11 mouse cellular contexts compared by ENCODE assay signal in the genomic region with DNA sequence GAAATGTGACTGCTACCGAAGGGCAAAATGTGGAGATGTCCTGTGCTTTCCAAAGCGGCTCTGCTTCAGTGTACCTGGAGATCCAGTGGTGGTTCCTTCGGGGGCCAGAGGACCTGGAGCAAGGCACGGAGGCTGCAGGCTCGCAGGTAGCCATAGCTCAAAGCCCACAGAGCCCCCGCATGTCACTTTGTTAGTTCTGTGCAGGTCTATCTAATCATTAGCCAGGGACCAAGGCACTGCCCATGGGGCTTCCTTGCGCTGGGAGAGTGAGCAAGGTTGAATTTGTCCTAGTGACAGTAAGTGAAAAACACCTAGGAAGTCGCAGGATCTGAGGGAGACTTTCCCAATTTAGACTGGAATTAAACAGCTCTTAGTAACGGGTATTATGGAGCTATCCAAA. TPM values are rescaled to one million over a fixed set of nuclear protein-coding genes. Genes with fewer than 3 reads are reported as not detected.
A peak's percentile ranks its signal among the peaks of the same experiment; 100 is the strongest.
DNase-seq lines count a peak whose midpoint lies in the region; ATAC-seq and TF ChIP-seq lines count a peak whose summit lies in the region.
"Had no signal": no experiment of that assay in that cellular context is flagged by ENCODE, and none has a peak within 500 bp of the region (broad histone marks: within the 10 kb centered on the region; RNA-seq: fewer than 3 reads in every experiment).

No protein-coding gene starts in this region.

- intact Hi-C loops in gastrocnemius, adult 2 months (cut with DNase I): loop anchor here (5.0 kb wide), 1 partner anchor 152 kb away; no protein-coding TSS in a partner anchor

- 18% methylated on average over 9 of the region's 9 CpGs for WGBS in limb, embryonic 11.5 days
- 16% methylated on average over 9 of the region's 9 CpGs for WGBS in limb, embryonic 10.5 days
- WGBS in forebrain, postnatal 0 days: 30% methylated on average over 9 of the region's 9 CpGs
- 14% methylated on average over 9 of the region's 9 CpGs for WGBS in midbrain, embryonic 13.5 days

- H3K36me3 ChIP-seq in limb, embryonic 11.5 days (ENCODE audit: control insufficient read depth, insufficient read depth, low read length): no peaks in the 10 kb centered on the region
- no peaks in the 10 kb centered on the region for H3K36me3 ChIP-seq in limb, embryonic 10.5 days
- no peaks in the 10 kb centered on the region for H3K36me3 ChIP-seq in forebrain, postnatal 0 days (ENCODE audit: insufficient read depth)
- no peaks in the 10 kb centered on the region for H3K36me3 ChIP-seq in midbrain, embryonic 13.5 days
- H3K36me3 ChIP-seq: liver, embryonic 15.5 days had no signal

- H3K27me3 ChIP-seq in limb, embryonic 11.5 days (ENCODE audit: control insufficient read depth, insufficient read depth, low read length): peaks cover 43% of the 10 kb centered on the region
- peaks cover 52% of the 10 kb centered on the region for H3K27me3 ChIP-seq in limb, embryonic 10.5 days (ENCODE audit: low read depth, poor library complexity, severe bottlenecking)
- no peaks in the 10 kb centered on the region for H3K27me3 ChIP-seq in forebrain, postnatal 0 days (ENCODE audit: insufficient read depth, low read length)
- H3K27me3 ChIP-seq in midbrain, embryonic 13.5 days: peaks cover 27% of the 10 kb centered on the region

- no peak overlapping the region for H3K4me2 ChIP-seq in limb, embryonic 11.5 days (ENCODE audit: low read depth, severe bottlenecking)
- peak overlapping the region; percentile 85 for H3K4me2 ChIP-seq in forebrain, postnatal 0 days (ENCODE audit: low read depth)
- peak overlapping the region; percentile 84 for H3K4me2 ChIP-seq in midbrain, embryonic 13.5 days (replicated peaks)

- no peaks in the 10 kb centered on the region for H3K4me1 ChIP-seq in limb, embryonic 11.5 days (ENCODE audit: control insufficient read depth, insufficient read depth, low read length)
- H3K4me1 ChIP-seq in limb, embryonic 10.5 days: peaks cover 8% of the 10 kb centered on the region; the same call in 1 of the 2 replicates
- H3K4me1 ChIP-seq in forebrain, postnatal 0 days (ENCODE audit: insufficient read depth): no peaks in the 10 kb centered on the region
- peaks cover 33% of the 10 kb centered on the region for H3K4me1 ChIP-seq in midbrain, embryonic 13.5 days (replicated peaks)
- H3K4me1 ChIP-seq: liver, embryonic 15.5 days had no signal

- no peaks in the 10 kb centered on the region for H3K9me3 ChIP-seq in limb, embryonic 11.5 days (ENCODE audit: control insufficient read depth, low read length)
- H3K9me3 ChIP-seq in limb, embryonic 10.5 days (replicated peaks): no peaks in the 10 kb centered on the region
- no peaks in the 10 kb centered on the region for H3K9me3 ChIP-seq in forebrain, postnatal 0 days (ENCODE audit: low read length)
- no peaks in the 10 kb centered on the region for H3K9me3 ChIP-seq in midbrain, embryonic 13.5 days
- H3K9me3 ChIP-seq: liver, embryonic 15.5 days had no signal

- H3K4me3 ChIP-seq in limb, embryonic 11.5 days (ENCODE audit: low read depth, low read length): no peak overlapping the region
- H3K4me3 ChIP-seq in limb, embryonic 10.5 days: no peak overlapping the region
- H3K4me3 ChIP-seq in forebrain, postnatal 0 days (ENCODE audit: low read depth, low read length): peak overlapping the region; percentile 63
- peak overlapping the region; percentile 67 for H3K4me3 ChIP-seq in midbrain, embryonic 13.5 days (replicated peaks)
- H3K4me3 ChIP-seq in gastrocnemius, adult 2 months: no peak overlapping the region
- H3K4me3 ChIP-seq: erythroblast, embryonic 14.5 days; liver, embryonic 15.5 days had no signal

- H3K27ac ChIP-seq in limb, embryonic 11.5 days (replicated peaks; ENCODE audit: low read depth, low read length): no peak overlapping the region
- H3K27ac ChIP-seq in limb, embryonic 10.5 days: no peak overlapping the region
- H3K27ac ChIP-seq in forebrain, postnatal 0 days (ENCODE audit: low read depth, low read length): peak overlapping the region; percentile 85
- no peak overlapping the region for H3K27ac ChIP-seq in midbrain, embryonic 13.5 days
- no peak overlapping the region for H3K27ac ChIP-seq in gastrocnemius, adult 2 months
- H3K27ac ChIP-seq: liver, embryonic 15.5 days had no signal

- peak; percentile 25 for DNase-seq in limb, embryonic 11.5 days (ENCODE audit: low spot score)
- no peak for DNase-seq in limb, embryonic 10.5 days (ENCODE audit: low spot score)
- peak; percentile 36 for DNase-seq in forebrain, postnatal 0 days
- DNase-seq in gastrocnemius, adult 2 months: no peak
- DNase-seq in heart, adult 18-20 months: no peak
- no peak for DNase-seq in spleen, postnatal 14 days (ENCODE audit: low spot score in 2 of 2)

- no peak overlapping the region for H3K9ac ChIP-seq in limb, embryonic 11.5 days (ENCODE audit: low read length)
- H3K9ac ChIP-seq in forebrain, postnatal 0 days: peak overlapping the region; percentile 75
- H3K9ac ChIP-seq in midbrain, embryonic 13.5 days (replicated peaks): no peak overlapping the region
- H3K9ac ChIP-seq: liver, embryonic 15.5 days had no signal

- TF ChIP-seq CTCF in forebrain, postnatal 0 days (IDR thresholded peaks at IDR 0.05; ENCODE audit: low read depth): no peak
- TF ChIP-seq CTCF in gastrocnemius, adult 2 months (IDR thresholded peaks at IDR 0.05): no peak

- ATAC-seq in limb, embryonic 11.5 days (ENCODE audit: insufficient number of reproducible peaks, low FRiP score, low TSS enrichment, low read depth): no peak
- no peak for ATAC-seq in forebrain, postnatal 0 days
- no peak for ATAC-seq in midbrain, embryonic 13.5 days
- ATAC-seq: activated CD4-positive, CD25-positive, alpha-beta regulatory T cell, adult 4 months; inflammation-experienced regulatory T-cells, adult 6 months had no signal

RNA-seq across cellular contexts. Expression of a gene that starts 2.4 kb away (rescaled TPM):
- polyA plus RNA-seq in limb, embryonic 11.5 days (2014; fragmentation: Nextera tagmentation; extraction: Ambion mirVana): 0.37 and 0.72 TPM in 2 replicates
- polyA plus RNA-seq in limb, embryonic 10.5 days (2016; fragmentation: Nextera tagmentation; extraction: Ambion mirVana): 0.48 and 0.74 TPM in 2 replicates
- 153 and 160 TPM in 2 replicates for total RNA-seq in forebrain, postnatal 0 days (2014; rRNA removed)
- polyA plus RNA-seq in forebrain, postnatal 0 days (2015; fragmentation: Nextera tagmentation; extraction: Ambion mirVana): 91.0 and 110 TPM in 2 replicates
- 30.5 and 32.8 TPM in 2 replicates for polyA plus RNA-seq in midbrain, embryonic 13.5 days (2015; fragmentation: Nextera tagmentation; extraction: Ambion mirVana)
- total RNA-seq in gastrocnemius, adult 2 months (2021): under 1 TPM in 1 of 2 experiments, not detected in 1; 0.18 TPM
- under 1 TPM in 1 of 2 experiments, not detected in 1; 0.31 TPM for total RNA-seq in heart, adult 18-20 months (2021)
- polyA plus RNA-seq: activated CD4-positive, CD25-positive, alpha-beta regulatory T cell, adult 4 months; erythroblast, embryonic 14.5 days; inflammation-experienced regulatory T-cells, adult 6 months had no signal

Comparison
In these comparisons a context has a peak if more than half of its experiments do, and no peak if none do; other contexts are left out.
1. DNase-seq: peak in limb, embryonic 11.5 days (single experiment) and forebrain, postnatal 0 days (single experiment); none in limb, embryonic 10.5 days (single experiment), gastrocnemius, adult 2 months (single experiment), heart, adult 18-20 months (0 of 2) and spleen, postnatal 14 days (0 of 2).
2. H3K4me3 ChIP-seq: peak in forebrain, postnatal 0 days (single experiment) and midbrain, embryonic 13.5 days (single experiment); none in limb, embryonic 11.5 days (single experiment), limb, embryonic 10.5 days (single experiment) and gastrocnemius, adult 2 months (single experiment).
3. RNA of a gene that starts 2.4 kb away (polyA plus RNA-seq): 91.0 to 110 TPM in forebrain, postnatal 0 days and 30.5 to 32.8 TPM in midbrain, embryonic 13.5 days; 0.48 to 0.74 TPM in limb, embryonic 10.5 days and 0.37 to 0.72 TPM in limb, embryonic 11.5 days; every median in the first group is over 10 times any median in the second.